Mouse (Mus musculus) liver, embryonic 13.5 days (tissue): ENCODE results near the gene Ccrl2. TPM values are rescaled to one million over a fixed set of nuclear protein-coding genes. Genes with fewer than 3 reads are reported as not detected.

Experiments used
- ATAC-seq: fragments of 200-750 bp; cut with Nextera tagmentation; 2 replicates; pipeline ENCODE4 v1.8.0; 2017; ENCODE audit warnings: low read depth, mild to moderate bottlenecking, moderate number of reproducible peaks, moderate library complexity
- DNase-seq: peaks from one replicate; pipeline ENCODE4 v3.0.0; 2022
- H3K27ac ChIP-seq: fragments of 300-500 bp; sonication (generic); 2 replicates; pipeline ENCODE4 v1.5.1; 2015; ENCODE audit warnings: moderate library complexity, mild to moderate bottlenecking, inconsistent platforms
- H3K27me3 ChIP-seq: fragments of 300-500 bp; sonication (generic); 2 replicates; pipeline ENCODE4 v1.6.1; 2015; ENCODE audit warnings: mild to moderate bottlenecking, inconsistent platforms
- H3K36me3 ChIP-seq: fragments of 300-500 bp; sonication (generic); 2 replicates; pipeline ENCODE4 v1.6.1; 2015; ENCODE audit warnings: mild to moderate bottlenecking, inconsistent platforms
- H3K4me1 ChIP-seq: fragments of 300-500 bp; sonication (generic); replicated peaks from 2 replicates; pipeline ENCODE4 v1.6.1; 2015; ENCODE audit warnings: inconsistent platforms
- H3K4me2 ChIP-seq: fragments of 300-500 bp; sonication (generic); 2 replicates; pipeline ENCODE4 v1.6.1; 2015; ENCODE audit warnings: inconsistent platforms, mild to moderate bottlenecking, moderate library complexity
- H3K4me3 ChIP-seq: fragments of 300-500 bp; sonication (generic); replicated peaks from 2 replicates; pipeline ENCODE4 v1.5.1; 2015; ENCODE audit warnings: mild to moderate bottlenecking, inconsistent platforms
- H3K9ac ChIP-seq: fragments of 300-500 bp; sonication (generic); 2 replicates; pipeline ENCODE4 v1.6.1; 2015; ENCODE audit warnings: mild to moderate bottlenecking, inconsistent platforms
- H3K9me3 ChIP-seq: fragments of 300-500 bp; sonication (generic); replicated peaks from 2 replicates; pipeline ENCODE4 v1.6.1; 2016; ENCODE audit warnings: inconsistent platforms
- WGBS: fragments of 180-500 bp; shearing (Covaris S2); methylation state at CpG from one replicate; pipeline ENCODE4 v1.1.7; 2015; ENCODE audit not compliant: insufficient replicate concordance; 5-methylcytosine and 5-hydroxymethylcytosine counted together
- polyA plus RNA-seq: library from polyadenylated mRNA; unstranded; fragments of >200 nt; fragmentation: Nextera tagmentation; extraction: Ambion mirVana; gene quantifications from 2 replicates; pipeline ENCODE4 v1.2.1, GENCODE M21; 2015

The Ccrl2 gene
- polyA plus RNA-seq, result 12.6 and 16.5 TPM in 2 replicates

DNA sequence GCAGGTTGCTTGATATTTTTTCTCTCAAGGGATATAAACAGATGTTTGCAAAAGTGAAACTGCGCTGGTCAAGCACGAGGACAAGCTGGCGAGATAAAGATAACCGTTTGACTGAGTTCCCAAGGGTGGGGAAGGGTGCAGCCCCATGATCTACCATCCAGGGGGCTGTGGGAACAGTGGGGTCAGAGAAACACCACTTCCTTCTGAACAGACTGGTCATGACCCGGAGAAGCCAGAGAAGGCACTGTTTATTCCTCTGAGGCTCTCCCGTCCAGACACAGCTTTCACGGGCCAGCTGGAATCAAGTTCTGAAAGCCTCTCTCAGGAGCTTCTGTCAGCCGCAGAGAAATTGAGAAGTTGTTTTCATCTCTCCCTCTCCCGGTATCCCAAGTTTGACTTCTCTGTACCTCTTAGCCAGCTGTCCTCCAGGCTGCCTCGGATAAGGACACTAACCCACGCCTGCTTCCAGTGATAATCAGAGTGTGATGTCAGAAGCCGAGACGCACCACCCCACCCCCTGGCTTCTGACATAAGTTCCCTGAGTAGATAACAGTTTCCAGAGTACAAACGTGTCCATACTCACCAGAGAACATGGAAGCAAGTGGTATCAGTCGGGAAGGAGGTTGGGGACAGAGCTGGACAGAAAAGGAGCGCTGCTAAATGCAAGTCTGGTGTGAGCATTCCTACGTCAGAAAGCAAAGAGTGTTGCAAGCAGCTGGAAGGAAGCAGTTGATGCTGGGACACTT is at the start of gene Ccrl2:
TSS of gene Ccrl2 (minus strand) at position 722 of the 746 bp plus-strand sequence.
- 0 out of 2 replicates have a peak, but pooled peaks cover 5% of the 10 kb centered on the region for H3K27me3 ChIP-seq
- H3K9me3 ChIP-seq, result no peaks in the 10 kb centered on the region
- H3K36me3 ChIP-seq, result peaks cover 32% of the 10 kb centered on the region
- H3K9ac ChIP-seq, result peak within 1 kb of the TSS; percentile 88
- DNase-seq (peak; percentile 89), ATAC-seq (peak; percentile 97)
- peak within 1 kb of the TSS; percentile 82 for H3K4me3 ChIP-seq
- peak within 1 kb of the TSS; percentile 100 for H3K27ac ChIP-seq
- 3% methylated on average over 17 of the region's 17 CpGs for WGBS
- H3K4me2 ChIP-seq, result peak within 1 kb of the TSS; percentile 80
- H3K4me1 ChIP-seq, result peaks cover 62% of the 10 kb centered on the region

DNA sequence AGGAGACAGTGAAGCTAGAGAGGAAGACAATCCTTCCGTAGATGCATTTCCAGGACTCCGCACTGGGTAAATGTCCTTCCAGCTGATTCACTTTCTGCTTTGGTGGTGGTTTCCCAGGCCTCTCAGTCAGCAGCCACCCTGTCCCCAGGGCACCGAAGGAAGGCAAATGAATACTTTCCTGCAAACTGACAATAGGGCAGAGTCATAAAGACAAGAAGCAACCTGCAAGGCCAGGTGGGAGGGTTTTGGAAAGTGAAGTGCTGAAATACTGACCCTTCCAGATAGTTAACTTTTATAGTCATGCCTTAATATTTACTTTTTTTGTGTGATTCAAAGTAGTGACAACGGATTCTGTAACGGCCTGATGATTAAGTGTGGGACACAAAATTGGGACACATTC is 46.6 kb upstream of the Ccrl2 start:
- ATAC-seq (no peak), DNase-seq (no peak)
- Histone ChIP-seq H3K36me3 (no peaks in the 10 kb centered on the region), H3K27ac (no peak overlapping the region), H3K9me3 (no peaks in the 10 kb centered on the region), H3K27me3 (no peaks in the 10 kb centered on the region), H3K9ac (no peak overlapping the region), H3K4me1 (no peaks in the 10 kb centered on the region), H3K4me2 (no peak overlapping the region), H3K4me3 (no peak overlapping the region)
- WGBS, result 78% methylated on average over 5 of the region's 5 CpGs

DNA sequence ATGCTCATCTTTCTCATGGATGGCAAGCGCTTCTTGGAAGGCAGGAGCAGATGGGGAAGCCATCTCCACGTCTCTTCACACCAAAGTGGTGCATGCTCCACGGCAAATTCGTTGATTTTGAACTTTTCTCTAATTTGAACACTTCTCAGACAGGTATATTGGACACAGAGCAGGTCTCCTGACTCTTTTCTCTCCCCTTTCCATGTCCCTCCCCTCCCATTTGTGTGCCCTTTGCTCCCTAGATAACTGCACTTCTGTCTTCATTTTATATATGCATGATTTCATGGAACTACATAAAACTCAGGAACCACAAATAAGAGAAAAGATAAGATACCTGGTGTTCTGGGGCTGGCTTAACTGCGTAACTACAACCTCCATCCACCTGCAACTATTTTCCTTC is 46.0 kb upstream of the Ccrl2 start:
- H3K4me1 ChIP-seq, result no peaks in the 10 kb centered on the region
- no peaks in the 10 kb centered on the region for H3K9me3 ChIP-seq
- H3K27me3 ChIP-seq, result no peaks in the 10 kb centered on the region
- DNase-seq, result no peak
- H3K4me2 ChIP-seq, result no peak overlapping the region
- 54% methylated on average over 5 of the region's 5 CpGs for WGBS
- no peak overlapping the region for H3K27ac ChIP-seq
- no peaks in the 10 kb centered on the region for H3K36me3 ChIP-seq
- no peak for ATAC-seq
- H3K9ac ChIP-seq, result no peak overlapping the region
- no peak overlapping the region for H3K4me3 ChIP-seq

DNA sequence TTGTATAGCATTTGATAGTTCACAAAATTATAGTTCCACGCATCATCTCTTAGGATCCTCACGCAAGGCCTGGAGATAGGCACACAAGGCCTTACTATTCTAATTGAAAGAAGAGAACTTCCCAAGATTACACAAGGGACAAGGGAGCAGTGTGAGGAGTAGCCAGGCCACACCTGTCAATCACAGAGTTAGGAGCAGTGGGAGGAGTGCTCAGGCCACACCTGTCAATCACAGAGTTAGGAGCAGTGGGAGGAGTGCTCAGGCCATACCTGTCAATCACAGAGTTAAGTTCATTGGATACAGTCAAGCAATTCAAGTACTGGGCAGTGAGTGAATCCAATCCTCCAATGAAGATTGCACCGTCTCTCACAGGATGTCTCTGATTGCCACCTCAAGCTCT is 43.1 kb upstream of the Ccrl2 start:
- Histone ChIP-seq H3K27me3 (no peaks in the 10 kb centered on the region), H3K27ac (no peak overlapping the region), H3K4me2 (no peak overlapping the region), H3K36me3 (no peaks in the 10 kb centered on the region), H3K9ac (no peak overlapping the region), H3K4me1 (no peaks in the 10 kb centered on the region), H3K4me3 (no peak overlapping the region), H3K9me3 (no peaks in the 10 kb centered on the region)
- WGBS, result 85% methylated on average over 3 of the region's 3 CpGs
- ATAC-seq (no peak), DNase-seq (no peak)

DNA sequence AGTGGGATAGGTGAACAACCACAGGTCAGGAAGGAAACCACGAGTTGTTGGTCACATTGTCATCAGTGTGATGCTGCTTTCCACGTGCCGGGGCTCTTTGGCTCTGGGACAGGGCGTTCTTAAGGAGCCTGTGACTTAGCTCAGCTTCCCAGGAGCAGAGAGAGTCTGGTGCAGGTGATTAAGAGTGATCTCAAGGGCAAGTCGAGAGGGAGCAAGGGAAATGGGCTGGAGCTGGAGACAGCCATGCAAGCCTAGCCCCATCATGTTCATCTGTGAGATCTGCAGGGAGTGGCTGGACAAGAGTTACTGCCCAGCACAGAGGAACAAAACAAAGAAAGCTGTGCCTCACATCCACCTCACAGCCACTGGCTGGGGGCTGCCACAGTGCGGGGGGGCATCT is 40.2 kb upstream of the Ccrl2 start:
- no peaks in the 10 kb centered on the region for H3K27me3 ChIP-seq
- H3K27ac ChIP-seq, result no peak overlapping the region
- H3K36me3 ChIP-seq, result no peaks in the 10 kb centered on the region
- H3K9me3 ChIP-seq, result no peaks in the 10 kb centered on the region
- H3K4me1 ChIP-seq, result no peaks in the 10 kb centered on the region
- no peak overlapping the region for H3K4me3 ChIP-seq
- H3K9ac ChIP-seq, result no peak overlapping the region
- no peak overlapping the region for H3K4me2 ChIP-seq
- DNase-seq (no peak), ATAC-seq (no peak)
- WGBS, result 35% methylated on average over 6 of the region's 6 CpGs

DNA sequence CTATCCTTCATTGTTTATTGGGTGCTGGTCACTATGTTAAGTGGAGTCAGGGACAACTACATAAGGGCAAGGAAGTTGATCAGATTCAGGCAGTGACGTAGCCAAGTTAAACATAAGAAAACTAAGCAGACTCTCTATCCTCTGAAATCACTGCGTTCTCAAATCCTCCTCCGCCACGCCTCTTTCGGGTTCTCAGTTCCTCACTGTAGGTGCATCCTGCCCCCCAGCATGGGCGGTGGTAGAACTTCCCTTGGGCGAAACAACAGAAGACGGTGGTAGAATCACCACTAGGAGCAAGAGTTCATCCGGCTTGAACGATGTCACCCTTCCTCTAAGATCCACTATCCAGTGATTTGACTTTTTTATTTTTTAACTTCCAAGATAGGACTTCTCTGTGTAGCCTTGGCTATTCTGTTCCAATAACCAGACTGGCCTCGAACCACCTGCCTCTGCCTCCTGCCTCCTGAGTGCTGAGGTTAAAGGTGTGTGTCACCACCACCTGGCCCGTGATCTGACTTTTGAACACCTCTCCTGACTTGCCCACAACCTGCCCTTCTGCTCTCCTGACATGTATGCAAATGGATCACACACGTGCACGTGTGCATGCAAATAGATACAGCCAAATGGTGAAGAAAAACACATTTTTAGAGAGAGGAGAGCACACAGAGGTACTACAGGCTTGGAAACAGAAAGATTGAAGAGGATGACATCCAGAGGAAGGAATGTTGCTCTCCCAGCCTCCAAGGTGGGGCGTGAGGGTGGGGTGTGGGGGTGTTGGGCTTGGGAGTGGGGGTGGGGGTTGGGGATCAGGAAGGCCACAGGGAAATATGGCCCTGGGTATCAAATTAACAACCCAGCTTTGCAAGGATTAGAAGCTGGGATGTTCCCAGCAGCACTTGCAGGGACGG is 39.4 kb upstream of the Ccrl2 start:
- no peak for DNase-seq
- no peak overlapping the region for H3K27ac ChIP-seq
- no peaks in the 10 kb centered on the region for H3K27me3 ChIP-seq
- no peak overlapping the region for H3K4me2 ChIP-seq
- no peaks in the 10 kb centered on the region for H3K36me3 ChIP-seq
- no peak for ATAC-seq
- H3K9me3 ChIP-seq, result no peaks in the 10 kb centered on the region
- H3K4me1 ChIP-seq, result no peaks in the 10 kb centered on the region
- no peak overlapping the region for H3K4me3 ChIP-seq
- WGBS, result 70% methylated on average over 16 of the region's 16 CpGs
- no peak overlapping the region for H3K9ac ChIP-seq

DNA sequence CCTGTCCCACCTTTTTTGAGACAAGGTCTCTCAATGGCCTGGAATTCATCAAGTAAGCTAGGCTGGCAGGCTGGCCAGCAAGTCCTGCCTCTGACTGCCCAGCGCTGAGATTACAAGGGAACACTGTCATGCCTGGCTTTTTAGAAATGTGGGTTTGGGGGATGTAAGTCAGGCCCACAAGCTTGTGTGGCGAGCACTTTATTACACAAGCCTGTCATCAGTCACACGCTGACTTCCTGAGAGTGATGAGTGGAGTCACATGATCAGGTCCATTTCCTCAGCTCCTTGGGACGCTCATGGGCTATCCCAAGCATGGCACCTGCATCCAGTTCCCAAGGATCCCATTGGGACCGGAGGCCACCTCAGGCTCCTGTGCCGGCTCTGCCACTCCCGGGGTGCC is 38.4 kb upstream of the Ccrl2 start:
- H3K27me3 ChIP-seq, result no peaks in the 10 kb centered on the region
- H3K9ac ChIP-seq, result no peak overlapping the region
- H3K36me3 ChIP-seq, result no peaks in the 10 kb centered on the region
- no peaks in the 10 kb centered on the region for H3K9me3 ChIP-seq
- DNase-seq (no peak), ATAC-seq (no peak)
- no peaks in the 10 kb centered on the region for H3K4me1 ChIP-seq
- H3K27ac ChIP-seq, result no peak overlapping the region
- H3K4me3 ChIP-seq, result no peak overlapping the region
- H3K4me2 ChIP-seq, result no peak overlapping the region
- 58% methylated on average over 7 of the region's 7 CpGs for WGBS

DNA sequence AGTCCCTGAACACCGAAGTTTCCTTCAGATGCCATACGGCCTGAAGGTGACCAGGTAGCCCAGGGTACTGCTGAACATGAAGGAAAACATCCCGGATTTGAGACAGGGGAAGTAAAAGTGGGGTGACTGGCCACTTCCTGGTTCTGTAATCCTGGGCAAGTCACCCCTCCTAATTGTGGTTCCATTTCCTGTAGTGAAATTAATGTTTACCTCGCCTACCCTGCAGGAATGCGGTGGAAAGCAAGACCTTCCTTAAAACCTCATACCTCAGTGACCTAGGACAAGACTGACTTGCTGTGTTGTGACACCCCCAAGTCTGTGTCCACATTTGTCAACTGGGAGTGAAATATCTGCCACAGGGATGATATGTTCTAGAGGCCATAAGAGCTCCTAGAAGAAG is 37.3 kb upstream of the Ccrl2 start:
- Histone ChIP-seq H3K36me3 (no peaks in the 10 kb centered on the region), H3K9me3 (no peaks in the 10 kb centered on the region), H3K27me3 (0 out of 2 replicates have a peak, but pooled peaks cover under 1% of the 10 kb centered on the region), H3K4me2 (no peak overlapping the region), H3K4me1 (no peaks in the 10 kb centered on the region), H3K4me3 (no peak overlapping the region), H3K27ac (no peak overlapping the region), H3K9ac (no peak overlapping the region)
- no peak for DNase-seq
- WGBS, result 46% methylated on average over 5 of the region's 5 CpGs
- ATAC-seq, result no peak

DNA sequence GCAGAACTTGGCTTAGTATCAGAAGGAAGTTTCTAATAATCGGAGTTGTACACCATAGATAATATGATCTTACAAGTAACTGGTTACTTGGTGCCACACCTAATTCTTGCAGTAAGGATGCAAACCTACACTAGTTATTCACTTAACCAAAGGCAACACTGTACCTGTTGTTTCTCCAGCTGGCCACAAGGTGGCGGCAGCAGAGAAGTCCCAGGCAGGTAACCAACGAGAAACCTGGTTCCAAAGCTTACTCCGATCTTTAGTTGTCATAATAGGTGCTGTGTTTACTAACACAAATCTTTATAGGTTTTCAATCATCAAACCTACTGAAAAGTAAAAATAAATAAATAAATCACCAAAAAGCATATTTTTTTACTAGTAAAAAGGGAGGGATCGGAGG is 35.8 kb upstream of the Ccrl2 start:
- no peaks in the 10 kb centered on the region for H3K36me3 ChIP-seq
- ATAC-seq (no peak), DNase-seq (peak; percentile 8)
- H3K4me1 ChIP-seq, result no peaks in the 10 kb centered on the region
- no peak overlapping the region for H3K4me2 ChIP-seq
- H3K9ac ChIP-seq, result no peak overlapping the region
- WGBS, result 26% methylated on average over 5 of the region's 5 CpGs
- H3K4me3 ChIP-seq, result no peak overlapping the region
- no peak overlapping the region for H3K27ac ChIP-seq
- H3K27me3 ChIP-seq, result 0 out of 2 replicates have a peak, but pooled peaks cover 6% of the 10 kb centered on the region
- no peaks in the 10 kb centered on the region for H3K9me3 ChIP-seq

DNA sequence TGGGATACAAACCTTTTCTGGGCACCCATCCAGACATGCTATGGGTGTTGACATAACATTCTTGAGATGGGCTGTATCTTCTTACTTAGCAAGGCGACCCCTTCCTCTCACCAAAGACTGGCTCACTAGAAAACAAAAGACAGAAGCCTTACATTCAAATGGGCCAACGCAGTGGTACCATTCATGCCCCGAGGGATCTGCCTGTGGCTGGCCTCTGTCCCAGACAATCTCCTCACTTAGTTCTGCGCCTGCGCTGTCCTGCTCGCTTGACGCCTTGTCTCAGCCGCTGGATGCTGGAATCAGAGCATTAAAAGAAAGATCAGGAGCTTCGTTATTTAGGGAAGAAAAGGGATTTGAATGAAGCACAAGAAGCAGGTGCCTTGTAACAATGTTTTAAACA is 35.3 kb upstream of the Ccrl2 start:
- Histone ChIP-seq H3K36me3 (no peaks in the 10 kb centered on the region), H3K27me3 (0 out of 2 replicates have a peak, but pooled peaks cover 6% of the 10 kb centered on the region), H3K9ac (no peak overlapping the region), H3K4me3 (no peak overlapping the region), H3K27ac (no peak overlapping the region), H3K4me1 (no peaks in the 10 kb centered on the region), H3K9me3 (no peaks in the 10 kb centered on the region), H3K4me2 (no peak overlapping the region)
- DNase-seq, result no peak
- 69% methylated on average over 9 of the region's 9 CpGs for WGBS
- ATAC-seq, result no peak

DNA sequence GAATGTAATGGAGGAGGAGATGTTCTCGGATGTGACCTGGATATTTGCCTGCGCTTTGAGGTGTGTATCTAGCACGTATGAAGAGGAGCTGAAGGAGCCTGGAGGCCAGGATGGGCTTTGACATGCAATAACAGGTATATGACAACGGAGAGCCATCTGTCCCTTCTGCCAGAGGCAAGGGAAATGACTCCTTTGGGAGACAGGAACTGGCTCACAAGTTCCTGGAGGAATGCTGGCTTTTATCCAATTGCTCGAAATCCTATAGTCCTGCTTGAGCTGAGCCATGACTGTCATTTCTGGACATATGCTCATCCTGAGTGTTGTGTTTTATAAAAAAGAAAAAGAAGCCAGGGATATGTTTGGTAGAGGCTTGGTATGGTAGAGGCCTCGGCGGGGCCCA is 31.6 kb upstream of the Ccrl2 start:
- Histone ChIP-seq H3K9me3 (no peaks in the 10 kb centered on the region), H3K9ac (no peak overlapping the region), H3K4me3 (no peak overlapping the region), H3K36me3 (no peaks in the 10 kb centered on the region), H3K4me1 (no peaks in the 10 kb centered on the region; the same call in 1 of the 2 replicates), H3K27ac (no peak overlapping the region), H3K27me3 (0 out of 2 replicates have a peak, but pooled peaks cover 6% of the 10 kb centered on the region), H3K4me2 (no peak overlapping the region)
- ATAC-seq, result no peak
- 47% methylated on average over 7 of the region's 7 CpGs for WGBS
- DNase-seq, result no peak
